In the genomic region with DNA sequence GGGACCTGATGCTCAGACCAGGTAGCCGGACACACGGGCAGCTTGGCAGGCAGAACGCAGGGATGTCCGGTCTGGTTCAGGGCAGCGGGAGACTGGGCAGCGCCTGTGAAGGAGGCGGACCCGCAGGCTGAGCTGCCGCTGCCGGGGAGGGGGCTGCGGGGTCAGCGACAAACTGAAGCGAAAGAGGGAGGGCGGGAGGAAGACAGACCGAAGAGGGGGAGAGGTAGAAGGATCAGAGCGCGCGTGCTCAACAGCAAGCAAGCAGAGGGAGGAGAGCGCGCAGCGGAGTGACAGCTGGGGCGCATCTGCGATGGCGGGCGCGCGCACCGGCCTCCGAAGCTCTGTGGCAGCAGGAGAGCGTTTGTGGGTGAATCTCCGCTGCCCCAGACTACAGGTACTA, we compare ENCODE assay signal across 8 mouse cellular contexts. TPM values are rescaled to one million over a fixed set of nuclear protein-coding genes. Genes with fewer than 3 reads are reported as not detected.
A peak's percentile ranks its signal among the peaks of the same experiment; 100 is the strongest.
DNase-seq lines count a peak whose midpoint lies in the region; ATAC-seq lines count a peak whose summit lies in the region.

Gene Lrtm2 (minus strand): TSS at position 261 of the 400 bp plus-strand sequence.

- H3K27me3 ChIP-seq in lung, embryonic 16.5 days (ENCODE audit: control insufficient read depth, insufficient read depth, low read depth, low read length), result peaks cover 29% of the 10 kb centered on the region
- H3K27me3 ChIP-seq in embryonic facial prominence, embryonic 10.5 days (replicated peaks; ENCODE audit: low read depth, poor library complexity, severe bottlenecking), result peaks cover 90% of the 10 kb centered on the region
- peaks cover 39% of the 10 kb centered on the region for H3K27me3 ChIP-seq in intestine, embryonic 16.5 days (replicated peaks; ENCODE audit: control insufficient read depth, insufficient read depth, low read length)
- H3K27me3 ChIP-seq in liver, embryonic 12.5 days (replicated peaks), result peaks cover 94% of the 10 kb centered on the region

- H3K4me2 ChIP-seq in lung, embryonic 16.5 days (ENCODE audit: low read depth, low read length), result peak within 1 kb of the TSS; percentile 53
- peak within 1 kb of the TSS; percentile 48 for H3K4me2 ChIP-seq in intestine, embryonic 16.5 days (ENCODE audit: low read depth, low read length)
- H3K4me2 ChIP-seq in liver, embryonic 12.5 days, result peak within 1 kb of the TSS; percentile 42

- H3K9ac ChIP-seq in lung, embryonic 16.5 days (ENCODE audit: low read length), result no peak within 1 kb of the TSS
- H3K9ac ChIP-seq in intestine, embryonic 16.5 days (ENCODE audit: low read depth, low read length), result 0 out of 2 replicates have a peak within 1 kb of the TSS, but pooled peaks have one; percentile 11
- H3K9ac ChIP-seq in liver, embryonic 12.5 days, result no peak within 1 kb of the TSS

- intact Hi-C loops in gastrocnemius, postnatal 36 days (cut with DNase I), result no loop called here

- no peak for ATAC-seq in lung, embryonic 16.5 days (ENCODE audit: low read depth)
- no peak for ATAC-seq in intestine, embryonic 16.5 days
- no peak for ATAC-seq in liver, embryonic 12.5 days

- no peaks in the 10 kb centered on the region for H3K36me3 ChIP-seq in lung, embryonic 16.5 days (ENCODE audit: control insufficient read depth, insufficient read depth, low read length)
- H3K36me3 ChIP-seq in embryonic facial prominence, embryonic 10.5 days (replicated peaks), result no peaks in the 10 kb centered on the region
- no peaks in the 10 kb centered on the region for H3K36me3 ChIP-seq in intestine, embryonic 16.5 days (ENCODE audit: control insufficient read depth, insufficient read depth, low read length)
- no peaks in the 10 kb centered on the region for H3K36me3 ChIP-seq in liver, embryonic 12.5 days

- no peak for DNase-seq in lung, postnatal 14 days
- DNase-seq in embryonic facial prominence, embryonic 10.5 days (ENCODE audit: low spot score), result peak; percentile 51
- peak; percentile 73 for DNase-seq in right cerebral cortex, postnatal 25 days
- DNase-seq in gastrocnemius, postnatal 36 days, result no peak
- DNase-seq in adrenal gland, postnatal 25 days, result no peak

- H3K9me3 ChIP-seq in lung, embryonic 16.5 days (ENCODE audit: control insufficient read depth, low read length), result no peaks in the 10 kb centered on the region
- H3K9me3 ChIP-seq in embryonic facial prominence, embryonic 10.5 days, result no peaks in the 10 kb centered on the region
- H3K9me3 ChIP-seq in intestine, embryonic 16.5 days (ENCODE audit: control insufficient read depth, low read length), result no peaks in the 10 kb centered on the region
- no peaks in the 10 kb centered on the region for H3K9me3 ChIP-seq in liver, embryonic 12.5 days (replicated peaks)

- H3K4me1 ChIP-seq in lung, embryonic 16.5 days (replicated peaks; ENCODE audit: control insufficient read depth, insufficient read depth, low read length), result peaks cover 24% of the 10 kb centered on the region
- H3K4me1 ChIP-seq in embryonic facial prominence, embryonic 10.5 days, result peaks cover 55% of the 10 kb centered on the region
- peaks cover 18% of the 10 kb centered on the region for H3K4me1 ChIP-seq in intestine, embryonic 16.5 days (ENCODE audit: control insufficient read depth, insufficient read depth, low read length)
- no peaks in the 10 kb centered on the region for H3K4me1 ChIP-seq in liver, embryonic 12.5 days

- no peak within 1 kb of the TSS for H3K27ac ChIP-seq in lung, embryonic 16.5 days (ENCODE audit: low read length)
- H3K27ac ChIP-seq in embryonic facial prominence, embryonic 10.5 days (replicated peaks), result no peak within 1 kb of the TSS
- H3K27ac ChIP-seq in intestine, embryonic 16.5 days (ENCODE audit: low read length), result no peak within 1 kb of the TSS
- H3K27ac ChIP-seq in liver, embryonic 12.5 days, result no peak within 1 kb of the TSS

- H3K4me3 ChIP-seq in lung, embryonic 16.5 days (ENCODE audit: low read length), result peak within 1 kb of the TSS; percentile 42
- H3K4me3 ChIP-seq in embryonic facial prominence, embryonic 10.5 days, result peak within 1 kb of the TSS; percentile 54
- peak within 1 kb of the TSS; percentile 37 for H3K4me3 ChIP-seq in intestine, embryonic 16.5 days (ENCODE audit: low read length)
- H3K4me3 ChIP-seq in liver, embryonic 12.5 days, result peak within 1 kb of the TSS; percentile 13; the same call in 1 of the 2 replicates

- 1% methylated on average over 31 of the region's 31 CpGs for WGBS in lung, embryonic 16.5 days
- 1% methylated on average over 31 of the region's 31 CpGs for WGBS in embryonic facial prominence, embryonic 10.5 days
- under 1% methylated on average over 31 of the region's 31 CpGs for WGBS in intestine, embryonic 16.5 days
- 2% methylated on average over 28 of the region's 31 CpGs for WGBS in liver, embryonic 12.5 days (ENCODE audit: insufficient replicate concordance)

RNA-seq across cellular contexts. Expression of gene Lrtm2, which starts in this region (rescaled TPM):
- polyA plus RNA-seq in lung, embryonic 16.5 days (2015; fragmentation: Nextera tagmentation; extraction: Ambion mirVana), result 0.04 and 0.18 TPM in 2 replicates
- 0.04 TPM in 1 of 2 replicates, not detected in the other for polyA plus RNA-seq in embryonic facial prominence, embryonic 10.5 days (2016; fragmentation: Nextera tagmentation; extraction: Ambion mirVana)
- 0.32 and 0.38 TPM in 2 replicates for polyA plus RNA-seq in intestine, embryonic 16.5 days (2015; fragmentation: Nextera tagmentation; extraction: Ambion mirVana)
- not detected in 2 replicates for polyA plus RNA-seq in liver, embryonic 12.5 days (2016; fragmentation: Nextera tagmentation; extraction: Ambion mirVana)
- total RNA-seq in gastrocnemius, postnatal 36 days (2021), result under 1 TPM; 0.31 to 0.47 TPM
- not detected in 2 replicates for total RNA-seq in adrenal gland, postnatal 25 days (2021)

Comparison
In these comparisons a context has a peak if more than half of its experiments do, and no peak if none do; other contexts are left out.
1. Peak in DNase-seq and H3K4me3 ChIP-seq in embryonic facial prominence, embryonic 10.5 days; RNA of the gene not detected or under 1 TPM.